Mouse (Mus musculus): ENCODE data around the gene Osbpl8.

- no peak for TF ChIP-seq POLR2A (IDR thresholded peaks at IDR 0.05; ENCODE audit: low read depth, low read length)
- TF ChIP-seq CTCF (IDR thresholded peaks at IDR 0.05; ENCODE audit: extremely low read depth, insufficient read depth, insufficient read length, insufficient replicate concordance) = no peak
These were observed 42.8 kb downstream of the Osbpl8 start for GRCm38 (mm10) chr10:111207386-111207785.
